Mouse (Mus musculus): ENCODE results near the gene Smchd1.
A peak's percentile ranks its signal among the peaks of the same experiment; 100 is the strongest.
"Not testable (repeated sequence)": the region's sequence is repeated elsewhere in the genome, so short reads cannot be mapped to it uniquely, and the experiment has no call there.

The Smchd1 gene

GRCm38 (mm10) chr17:71474762-71475704 is at the start of gene Smchd1:
TSS of gene Smchd1 (minus strand) at chr17:71475343.
- DNase-seq: peak; percentile 93

- no peak for DNase-seq
Observed at GRCm38 (mm10) chr17:71510297-71510696, 35.2 kb upstream of the Smchd1 start.

DNA sequence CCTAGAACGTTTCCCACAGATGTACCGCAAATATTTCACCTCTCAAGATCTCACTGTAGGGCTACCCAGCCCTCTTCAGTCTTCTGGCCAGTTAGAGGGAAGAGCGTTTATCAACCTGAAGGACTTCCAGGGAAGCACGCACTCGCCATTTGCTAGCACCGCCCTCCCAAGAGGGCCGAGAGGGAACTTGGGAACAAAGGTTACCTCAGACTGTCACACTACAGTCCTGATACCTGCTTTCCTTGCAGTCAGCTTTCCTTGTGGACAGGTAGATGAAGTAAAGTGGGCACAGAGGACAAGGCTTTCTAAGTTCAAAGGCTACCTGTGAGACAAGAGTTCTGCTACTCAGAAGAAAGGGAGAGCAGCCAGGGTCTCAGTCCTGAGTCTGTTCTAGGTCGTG is 31.7 kb upstream of the Smchd1 start:
- DNase-seq: no peak

DNA sequence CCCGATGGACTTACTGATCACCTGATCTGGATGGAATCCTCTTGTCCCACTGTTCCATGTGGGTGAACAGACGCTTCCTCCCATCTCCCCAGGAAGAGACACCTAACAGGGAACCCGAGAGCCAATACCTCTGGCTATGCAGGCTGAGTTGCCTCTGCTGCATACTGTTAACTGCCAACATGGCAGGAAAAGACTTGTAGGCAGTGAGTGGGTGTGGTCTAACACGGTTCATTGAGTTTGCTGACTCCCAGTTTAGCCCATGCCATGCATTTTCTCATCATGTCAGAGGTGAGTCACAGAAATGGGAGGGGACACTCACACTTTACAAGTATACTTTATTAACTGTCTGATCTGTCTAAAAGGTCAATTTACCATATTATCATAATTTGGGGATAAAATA is 20.6 kb upstream of the Smchd1 start:
- DNase-seq: no peak

DNA sequence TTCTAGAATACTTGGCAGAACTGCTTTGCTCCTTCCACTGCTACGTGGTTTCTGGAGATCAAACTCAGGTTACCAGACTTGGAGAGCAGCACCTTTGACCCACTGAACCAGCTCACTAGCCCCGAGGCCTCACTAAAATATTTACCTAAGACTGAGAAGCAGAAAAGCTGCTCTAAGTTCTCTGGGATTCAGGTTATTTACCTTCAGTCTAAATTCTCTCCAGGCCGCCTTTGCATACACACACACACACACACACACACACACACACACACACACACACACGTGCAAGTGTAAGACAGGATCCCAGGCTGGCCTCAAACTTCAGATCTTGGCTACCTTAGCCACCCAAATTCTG is 16.2 kb upstream of the Smchd1 start:
- DNase-seq: no peak

DNA sequence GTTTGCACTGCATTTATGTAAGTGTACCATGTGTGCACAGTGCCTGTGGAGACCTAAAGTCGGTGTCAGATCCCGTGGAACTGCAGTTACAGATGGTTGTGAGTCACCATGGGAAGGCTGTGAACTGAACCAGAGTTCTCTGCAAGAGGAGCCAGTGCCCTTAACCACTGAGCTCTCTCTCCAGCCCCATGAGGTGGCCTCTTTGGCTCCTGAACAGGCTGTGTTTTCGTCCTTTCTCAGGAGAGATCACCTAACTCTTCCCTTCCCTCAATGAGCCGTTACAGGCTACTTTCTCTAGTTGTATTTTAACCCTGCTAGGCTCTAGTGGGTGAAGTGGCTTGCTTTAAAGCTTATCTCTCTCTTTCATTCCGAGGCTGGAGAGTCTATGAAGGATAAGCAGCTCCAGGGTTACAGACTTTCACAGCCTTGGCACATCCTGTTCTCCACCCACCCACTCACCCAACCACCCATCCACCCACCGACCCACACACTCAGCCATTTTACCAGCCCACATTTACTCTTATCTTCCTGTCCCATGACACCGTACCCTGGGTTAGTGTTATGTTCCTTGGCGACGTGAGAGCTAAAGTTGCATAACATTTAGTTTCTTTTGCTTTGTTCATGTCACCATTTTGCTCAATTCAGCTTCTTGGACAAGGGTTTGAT is 15.7 kb upstream of the Smchd1 start:
- peak; percentile 38 for DNase-seq

- DNase-seq: no peak
Observed at GRCm38 (mm10) chr17:71489703-71490461, 14.7 kb upstream of the Smchd1 start.

GRCm38 (mm10) chr17:71486231-71486851 is 11.2 kb upstream of the Smchd1 start:
- DNase-seq: peak; percentile 74

GRCm38 (mm10) chr17:71485791-71486230 is 10.7 kb upstream of the Smchd1 start:
- DNase-seq: peak; percentile 56

DNA sequence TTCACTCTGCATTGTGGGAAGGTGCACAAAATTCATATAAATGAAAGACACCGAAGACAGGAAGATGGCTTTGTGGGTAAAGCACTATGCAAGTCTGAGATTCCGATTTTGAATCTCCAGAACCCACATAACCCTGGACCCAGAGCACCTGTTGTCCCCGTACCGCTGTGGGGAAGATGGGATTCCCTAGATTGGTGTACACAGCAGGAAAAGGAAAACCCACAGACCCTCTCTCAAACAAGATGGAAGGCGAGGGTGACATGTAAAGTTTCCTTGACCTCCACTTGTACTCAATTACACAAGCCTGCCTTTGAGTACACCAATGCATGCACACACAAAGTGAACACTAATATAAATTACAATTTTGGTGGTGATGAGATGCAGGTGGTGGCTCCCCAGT is 9.6 kb upstream of the Smchd1 start:
- peak; percentile 8 for DNase-seq

GRCm38 (mm10) chr17:71483418-71484060 is 8.4 kb upstream of the Smchd1 start:
- no peak for DNase-seq

DNA sequence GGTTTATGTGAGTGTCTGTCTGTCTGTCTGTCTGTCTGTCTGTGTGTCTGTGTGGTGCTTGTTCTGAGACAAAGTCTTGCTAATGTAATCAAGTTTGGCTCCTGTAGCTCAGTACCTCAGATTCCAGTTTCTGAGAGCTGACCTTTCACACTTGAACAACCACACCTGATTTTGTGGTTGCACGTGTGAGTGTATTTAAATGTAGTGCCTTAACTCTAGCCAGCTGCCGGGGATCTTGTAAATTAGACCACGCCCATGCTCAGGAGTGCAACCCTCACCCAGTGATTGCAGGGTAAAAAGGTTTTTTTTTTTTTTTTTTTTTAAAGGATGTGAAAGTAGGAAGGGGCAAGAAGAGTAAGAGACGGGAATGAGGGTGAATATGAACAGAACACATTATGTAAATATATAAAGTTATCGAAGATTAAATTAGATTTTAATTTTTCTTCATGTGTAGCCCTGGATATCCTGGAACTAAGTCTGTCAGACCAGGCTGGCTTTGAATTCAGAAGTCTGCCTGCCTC is 4.3 kb upstream of the Smchd1 start:
- peak; percentile 65 for DNase-seq

- no peak for DNase-seq
Observed at GRCm38 (mm10) chr17:71477481-71477880, 2.3 kb upstream of the Smchd1 start.

DNA sequence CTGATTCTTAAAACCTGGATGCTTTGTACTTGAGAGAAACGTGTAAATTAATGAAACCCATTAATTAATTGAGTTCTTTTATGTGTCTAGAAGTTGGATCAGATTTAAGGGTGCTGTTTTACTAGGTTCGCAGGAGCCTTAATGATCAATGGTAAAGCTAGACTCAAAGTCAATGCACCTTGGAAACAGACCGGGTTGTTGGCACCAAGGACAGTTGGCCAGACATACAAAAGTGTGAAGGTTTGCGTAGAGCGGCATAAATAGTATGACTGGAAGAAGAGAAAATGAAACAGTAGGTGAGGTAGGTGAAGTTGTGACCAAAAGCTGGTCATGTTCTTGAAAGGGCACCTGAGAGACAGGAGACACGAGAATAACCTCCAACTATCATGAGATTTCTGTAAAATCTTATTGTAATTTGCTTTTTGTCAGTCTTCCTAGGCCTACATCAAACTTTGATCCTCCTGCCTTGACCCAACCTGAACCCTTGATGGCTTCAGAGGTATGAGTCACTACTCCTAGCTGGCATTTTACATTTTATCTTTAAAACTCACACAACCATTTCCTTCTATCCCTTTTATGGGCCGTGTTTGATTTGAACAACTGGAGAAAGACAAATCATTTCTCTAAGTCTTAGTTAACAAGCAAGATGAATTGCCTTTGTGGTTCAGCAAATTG is 1.3 kb upstream of the Smchd1 start:
- DNase-seq: no peak

DNA sequence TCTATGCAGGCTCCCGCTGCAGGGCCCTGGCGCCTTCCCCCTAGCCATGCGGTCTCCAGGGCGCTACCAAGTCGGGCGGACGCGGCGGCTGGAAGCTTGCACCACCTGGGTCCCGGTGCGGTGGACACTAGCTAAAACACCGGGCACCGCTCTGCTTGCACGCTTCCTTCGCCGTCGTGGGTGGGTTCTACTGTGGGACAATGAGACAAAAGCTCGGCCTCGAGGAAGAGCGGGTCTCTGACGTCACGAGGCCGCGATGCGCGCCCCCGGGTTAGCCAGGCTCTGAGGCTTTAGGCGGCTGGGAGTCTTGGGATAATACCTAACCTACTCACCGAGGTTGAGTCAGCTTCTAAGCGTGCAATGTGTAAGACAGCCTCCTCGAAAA is 554 bp upstream of the Smchd1 start:
- DNase-seq: peak; percentile 80

- peak; percentile 21 for DNase-seq
Observed at GRCm38 (mm10) chr17:71474128-71474527, 1.0 kb downstream of the Smchd1 start.

GRCm38 (mm10) chr17:71471261-71471660 is 3.9 kb downstream of the Smchd1 start:
- no peak for DNase-seq

DNA sequence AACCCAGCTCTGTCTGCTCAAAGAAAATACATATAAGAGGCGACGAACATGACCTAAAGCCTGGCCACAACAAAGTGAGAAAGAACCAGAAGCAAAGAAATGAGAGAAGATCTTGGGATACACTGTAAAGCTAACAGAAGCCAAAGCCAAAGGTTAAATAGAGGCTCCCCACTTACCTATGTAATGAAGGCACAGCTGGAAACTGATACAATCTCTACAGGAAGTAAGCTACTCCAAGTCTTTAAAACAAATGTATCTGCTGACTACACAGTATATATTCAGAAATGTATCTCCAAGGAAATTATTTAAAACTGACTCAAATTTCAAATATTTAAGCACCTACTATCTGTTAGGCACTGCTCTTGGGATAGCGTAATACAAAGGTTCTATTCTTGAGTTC is 14.8 kb downstream of the Smchd1 start:
- no peak for DNase-seq

DNA sequence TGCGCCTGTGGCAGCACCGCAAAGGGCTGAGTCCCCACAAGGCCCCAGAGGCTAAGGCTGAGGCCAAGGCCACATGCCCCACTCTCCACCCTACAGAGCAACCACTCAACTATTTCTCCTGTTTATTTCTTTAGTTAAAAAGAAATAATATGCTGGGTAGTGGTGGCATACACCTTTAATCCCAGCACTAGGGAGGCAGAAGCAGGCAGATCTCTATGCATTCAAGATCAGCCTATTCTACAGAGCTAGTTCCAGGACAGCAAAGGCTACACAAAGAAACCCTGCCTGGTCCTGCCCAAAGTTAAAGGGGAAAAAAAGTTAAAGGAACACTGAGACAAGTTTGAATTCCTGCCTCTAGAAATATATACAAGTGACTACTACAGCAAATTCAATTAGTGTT is 15.3 kb downstream of the Smchd1 start, which contains the start of gene Gm4707:
Gene Gm4707, minus strand, starts transcription at position 101 of the 400 bp plus-strand sequence.
- DNase-seq: no peak

GRCm38 (mm10) chr17:71457361-71457760 is 17.8 kb downstream of the Smchd1 start:
- not testable (repeated sequence) for DNase-seq

GRCm38 (mm10) chr17:71445191-71445590 is 30.0 kb downstream of the Smchd1 start:
- DNase-seq: no peak
